Mouse (Mus musculus) frontal cortex, postnatal 14 days (tissue): ENCODE measurements around the gene Mypn.

Experiments
- DNase-seq, 2 experiments: peaks; one replicate each; pipeline ENCODE4 v3.0.0; 2022; ENCODE audit warnings: low spot score in 2 of 2

Mypn gene

GRCm38 (mm10) chr10:63154726-63155125, 49.0 kb downstream of the Mypn start:
- DNase-seq: no peak

GRCm38 (mm10) chr10:63154226-63154625, 49.5 kb downstream of the Mypn start:
- DNase-seq: no peak

GRCm38 (mm10) chr10:63153563-63153962, 50.2 kb downstream of the Mypn start:
- DNase-seq: peak in 1 of 2 experiments; percentile 71

- no peak for DNase-seq
Measured at GRCm38 (mm10) chr10:63152358-63152757, 51.4 kb downstream of the Mypn start.

- DNase-seq: no peak
Measured at GRCm38 (mm10) chr10:63142660-63143059, 61.1 kb downstream of the Mypn start.

- DNase-seq: no peak
Measured at GRCm38 (mm10) chr10:63136436-63136835, 67.3 kb downstream of the Mypn start.

GRCm38 (mm10) chr10:63135680-63136079, 68.1 kb downstream of the Mypn start:
- DNase-seq: no peak

- no peak for DNase-seq
Measured at GRCm38 (mm10) chr10:63133326-63133725, 70.4 kb downstream of the Mypn start.

GRCm38 (mm10) chr10:63132356-63132755, 71.4 kb downstream of the Mypn start:
- no peak for DNase-seq

- DNase-seq: no peak
Measured at GRCm38 (mm10) chr10:63130500-63130899, 73.3 kb downstream of the Mypn start.

- DNase-seq: no peak
Measured at GRCm38 (mm10) chr10:63128256-63128655, 75.5 kb downstream of the Mypn start.

GRCm38 (mm10) chr10:63127156-63127555, 76.6 kb downstream of the Mypn start:
- no peak for DNase-seq

- no peak for DNase-seq
Measured at GRCm38 (mm10) chr10:63126116-63126515, 77.6 kb downstream of the Mypn start.

GRCm38 (mm10) chr10:63125343-63125742, 78.4 kb downstream of the Mypn start:
- no peak for DNase-seq

GRCm38 (mm10) chr10:63124016-63124415, 79.7 kb downstream of the Mypn start:
- no peak for DNase-seq

- DNase-seq: no peak
Measured at GRCm38 (mm10) chr10:63123141-63123540, 80.6 kb downstream of the Mypn start.

GRCm38 (mm10) chr10:63122516-63122915, 81.2 kb downstream of the Mypn start:
- peak in 1 of 2 experiments; percentile 32 for DNase-seq

- no peak for DNase-seq
Measured at GRCm38 (mm10) chr10:63121961-63122360, 81.8 kb downstream of the Mypn start.

- DNase-seq: no peak
Measured at GRCm38 (mm10) chr10:63119916-63120315, 83.8 kb downstream of the Mypn start.

- no peak for DNase-seq
Measured at GRCm38 (mm10) chr10:63117583-63117982, 86.2 kb downstream of the Mypn start.

GRCm38 (mm10) chr10:63116376-63116775, 87.4 kb downstream of the Mypn start:
- no peak for DNase-seq

GRCm38 (mm10) chr10:63115881-63116280, 87.9 kb downstream of the Mypn start:
- no peak for DNase-seq

GRCm38 (mm10) chr10:63113716-63114360, 89.9 kb downstream of the Mypn start:
- DNase-seq: no peak

- DNase-seq: no peak
Measured at GRCm38 (mm10) chr10:63113027-63113604, 90.6 kb downstream of the Mypn start.
